Mouse (Mus musculus) liver, embryonic 14.5 days (tissue): ENCODE measurements around the gene Ifit1bl2.

Experiments used
- CTCF ChIP-seq: IDR thresholded peaks from 2 replicates; pipeline ENCODE4 v1.5.1; 2016; ENCODE audit warnings: antibody characterized with exemption, low read depth, control low read depth
- EP300 ChIP-seq: IDR thresholded peaks from 2 replicates; pipeline ENCODE4 v1.6.1; 2016; ENCODE audit warnings: antibody characterized with exemption, low read depth

DNA sequence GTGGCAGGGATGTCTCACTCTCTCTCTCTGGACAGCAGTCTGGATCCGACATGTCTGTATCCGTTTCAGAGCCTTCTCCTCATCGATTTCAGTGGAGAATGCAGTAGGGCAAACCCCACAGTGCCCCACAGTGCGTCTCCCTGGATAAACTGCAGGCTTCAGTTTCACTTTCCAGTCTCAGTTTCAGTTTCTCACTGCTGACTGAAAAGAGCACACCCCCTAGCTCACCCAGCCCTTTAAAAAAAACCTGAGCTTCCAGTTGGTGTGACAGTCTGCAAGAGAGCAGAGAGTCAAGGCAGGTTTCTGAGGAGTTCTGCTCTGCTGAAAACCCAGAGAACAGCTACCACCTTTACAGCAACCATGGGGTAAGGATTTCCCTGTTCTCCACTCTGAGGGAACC, at the start of gene Ifit1bl2, which contains the start of gene Ifit1:
- TF ChIP-seq CTCF (no peak), EP300 (no peak)
